Comparison of ENCODE assay signal across 9 mouse cellular contexts in the genomic region with DNA sequence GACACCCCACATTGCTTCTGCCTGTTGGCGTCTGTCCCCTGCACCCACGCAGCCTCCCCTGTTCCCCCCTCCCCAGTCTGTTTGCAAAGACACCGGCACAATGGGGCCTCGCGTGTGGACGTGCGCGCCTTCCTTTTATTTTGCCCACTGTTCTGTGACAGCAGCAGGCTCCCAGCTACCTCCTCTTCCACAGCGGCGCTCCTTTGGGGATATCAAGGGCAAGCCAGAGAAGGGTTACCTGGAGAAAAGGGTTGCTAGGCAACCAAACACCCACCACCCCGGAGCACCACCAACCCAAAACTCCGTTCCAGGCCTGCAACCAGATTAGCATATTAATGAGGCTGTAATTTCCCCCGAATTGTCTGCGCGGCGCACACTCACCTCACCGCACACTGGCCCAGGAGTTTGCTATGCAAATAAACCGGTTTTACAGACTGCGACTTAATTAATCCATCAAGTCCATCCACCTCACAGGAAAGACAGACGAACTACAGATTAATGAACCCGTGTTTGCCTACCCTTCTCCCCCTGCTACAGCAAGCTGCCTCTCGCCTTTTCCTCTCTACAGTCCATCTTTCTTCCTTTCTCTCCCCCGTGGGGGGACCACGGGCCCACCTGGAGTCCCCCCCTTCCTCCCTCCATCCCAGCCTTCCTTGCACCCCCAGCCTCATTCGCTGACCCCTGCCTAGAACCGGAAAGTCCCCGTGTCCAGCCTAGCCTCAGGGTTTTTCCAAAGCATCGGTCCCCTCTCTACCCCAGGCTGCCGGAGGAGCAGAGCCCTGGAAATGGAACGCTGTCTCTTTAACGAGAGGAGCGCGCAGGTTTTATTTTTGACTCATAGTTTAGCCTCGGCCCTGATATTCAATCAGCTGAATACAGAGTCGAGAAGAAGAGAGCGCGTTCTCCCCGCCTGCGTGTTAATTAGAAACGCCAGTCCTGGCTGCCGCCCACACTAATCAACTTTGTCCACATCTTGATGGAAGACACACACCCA. TPM values are rescaled to one million over a fixed set of nuclear protein-coding genes. Genes with fewer than 3 reads are reported as not detected.
DNase-seq lines count a peak whose midpoint lies in the region; ATAC-seq and TF ChIP-seq lines count a peak whose summit lies in the region.
"Had no signal": no experiment of that assay in that cellular context is flagged by ENCODE, and none has a peak within 500 bp of the region (broad histone marks: within the 10 kb centered on the region; RNA-seq: fewer than 3 reads in every experiment).

No protein-coding gene starts in this region.

- no peak for TF ChIP-seq CTCF in hindbrain, postnatal 0 days (IDR thresholded peaks at IDR 0.05; ENCODE audit: low read depth)
- no peak for TF ChIP-seq CTCF in gastrocnemius, adult 2 months (IDR thresholded peaks at IDR 0.05)

- H3K9me3 ChIP-seq in hindbrain, postnatal 0 days (ENCODE audit: low read length) = no peaks in the 10 kb centered on the region
- no peaks in the 10 kb centered on the region; the same call in 1 of the 2 replicates for H3K9me3 ChIP-seq in midbrain, embryonic 16.5 days (replicated peaks; ENCODE audit: control insufficient read depth, low read length, poor library complexity, severe bottlenecking)

- WGBS in hindbrain, postnatal 0 days = 1% methylated on average over 41 of the region's 41 CpGs
- under 1% methylated on average over 41 of the region's 41 CpGs for WGBS in midbrain, embryonic 16.5 days

- DNase-seq in frontal cortex, postnatal 36 days (ENCODE audit: low spot score in 2 of 2) = no peak
- DNase-seq in embryo, embryonic 9.5 days (ENCODE audit: extremely low spot score) = peak; percentile 24
- peak; percentile 81 for DNase-seq in hindbrain, postnatal 0 days (ENCODE audit: low spot score)
- no peak for DNase-seq in gastrocnemius, adult 2 months
- no peak for DNase-seq in gastrocnemius, postnatal 14 days
- no peak for DNase-seq in natural killer cell, adult 2 months (ENCODE audit: low spot score in 2 of 2)
- DNase-seq: cerebellum, adult 11-12 months had no signal

- H3K27ac ChIP-seq in hindbrain, postnatal 0 days = peak overlapping the region; percentile 83
- peak overlapping the region; percentile 98 for H3K27ac ChIP-seq in midbrain, embryonic 16.5 days (ENCODE audit: low read length)
- H3K27ac ChIP-seq in gastrocnemius, adult 2 months = no peak overlapping the region

- intact Hi-C loops in gastrocnemius, adult 2 months (cut with DNase I) = no loop called here
- intact Hi-C loops in gastrocnemius, postnatal 14 days (cut with DNase I; ENCODE audit: low total_unique reads) = no loop called here

- H3K4me3 ChIP-seq in hindbrain, postnatal 0 days (ENCODE audit: low read length) = peak overlapping the region; percentile 31
- H3K4me3 ChIP-seq in midbrain, embryonic 16.5 days (ENCODE audit: low read depth, low read length) = peak overlapping the region; percentile 36
- no peak overlapping the region for H3K4me3 ChIP-seq in gastrocnemius, adult 2 months

- H3K9ac ChIP-seq in hindbrain, postnatal 0 days (replicated peaks; ENCODE audit: low read length) = peak overlapping the region; percentile 53
- peak overlapping the region; percentile 64 for H3K9ac ChIP-seq in midbrain, embryonic 16.5 days (ENCODE audit: low read depth, low read length)

- peak overlapping the region; percentile 58 for H3K4me2 ChIP-seq in hindbrain, postnatal 0 days (ENCODE audit: low read depth, low read length)
- H3K4me2 ChIP-seq in midbrain, embryonic 16.5 days (ENCODE audit: low read length) = peak overlapping the region; percentile 76

- H3K4me1 ChIP-seq in hindbrain, postnatal 0 days (ENCODE audit: insufficient read depth, low read length) = 0 out of 2 replicates have a peak, but pooled peaks cover 7% of the 10 kb centered on the region
- peaks cover 21% of the 10 kb centered on the region for H3K4me1 ChIP-seq in midbrain, embryonic 16.5 days (ENCODE audit: control insufficient read depth, insufficient read depth, low read length)

- H3K36me3 ChIP-seq in hindbrain, postnatal 0 days (ENCODE audit: insufficient read depth, low read length) = no peaks in the 10 kb centered on the region
- no peaks in the 10 kb centered on the region for H3K36me3 ChIP-seq in midbrain, embryonic 16.5 days (ENCODE audit: control insufficient read depth, insufficient read depth, low read length)

- no peaks in the 10 kb centered on the region for H3K27me3 ChIP-seq in hindbrain, postnatal 0 days (ENCODE audit: insufficient read depth, low read length)
- no peaks in the 10 kb centered on the region; the same call in 1 of the 2 replicates for H3K27me3 ChIP-seq in midbrain, embryonic 16.5 days (ENCODE audit: control insufficient read depth, insufficient read depth, low read depth, low read length)

- peak; percentile 62; the same call in 1 of the 2 replicates for ATAC-seq in frontal cortex, adult (ENCODE audit: low TSS enrichment)
- peak; percentile 75 for ATAC-seq in hindbrain, postnatal 0 days
- peak; percentile 87 for ATAC-seq in midbrain, embryonic 16.5 days

RNA-seq across cellular contexts. Expression of a gene that starts 21.8 kb away (rescaled TPM):
- total RNA-seq in hindbrain, postnatal 0 days (2014; rRNA removed) = 26.2 and 31.0 TPM in 2 replicates
- polyA plus RNA-seq in hindbrain, postnatal 0 days (2015; fragmentation: Nextera tagmentation; extraction: Ambion mirVana) = 14.0 and 15.2 TPM in 2 replicates
- 22.5 and 23.2 TPM in 2 replicates for polyA plus RNA-seq in midbrain, embryonic 16.5 days (2015; fragmentation: Nextera tagmentation; extraction: Ambion mirVana)
- not detected for total RNA-seq in gastrocnemius, adult 2 months (2021)
- total RNA-seq in gastrocnemius, postnatal 14 days (2021) = not detected

Comparison
In these comparisons a context has a peak if more than half of its experiments do, and no peak if none do; other contexts are left out.
1. DNase-seq: peak in embryo, embryonic 9.5 days (single experiment) and hindbrain, postnatal 0 days (single experiment); none in frontal cortex, postnatal 36 days (0 of 2), gastrocnemius, adult 2 months (single experiment), gastrocnemius, postnatal 14 days (single experiment) and natural killer cell, adult 2 months (0 of 2).
2. RNA of a gene that starts 21.8 kb away (total RNA-seq): 26.2 to 31.0 TPM in hindbrain, postnatal 0 days; not detected in gastrocnemius, adult 2 months and not detected in gastrocnemius, postnatal 14 days; every median in the first group is over 10 times any median in the second.
3. Peak in every context shown above with its lines, with median percentiles within 50 percentile points of each other: ATAC-seq.